Mouse (Mus musculus) CD8-positive naive resting alpha-beta T cell, adult 57 days (primary cell): ENCODE results near the gene Sgpp2. TPM values are rescaled to one million over a fixed set of nuclear protein-coding genes. Genes with fewer than 3 reads are reported as not detected.

Experiments used
- total RNA-seq: library from RNA; stranded (reverse); gene quantifications from one replicate; pipeline ENCODE4 v1.2.4, GENCODE M21; 2023

Gene Sgpp2
- not detected for total RNA-seq

GRCm38 (mm10) chr1:78310021-78310752, at the start of gene Sgpp2:
Sgpp2 (plus strand) TSS chr1:78310345.

Other genes with a start within 250 kb of the Sgpp2 start
- gene Pax3, start 113.2 kb upstream of the Sgpp2 start, total RNA-seq = not detected
- gene Farsb, start 178.6 kb downstream of the Sgpp2 start, total RNA-seq = 58.7 TPM
- gene Mogat1, start 200.6 kb downstream of the Sgpp2 start, total RNA-seq = 4.9 TPM
- gene BC035947, start 201.8 kb downstream of the Sgpp2 start, total RNA-seq = not detected